8 mouse cellular contexts compared by ENCODE assay signal in genomic region chr5:8368328-8368692, GRCm38 (mm10). TPM values are rescaled to one million over a fixed set of nuclear protein-coding genes. Genes with fewer than 3 reads are reported as not detected.
A peak's percentile ranks its signal among the peaks of the same experiment; 100 is the strongest.
DNase-seq lines count a peak whose midpoint lies in the region; ATAC-seq and TF ChIP-seq lines count a peak whose summit lies in the region.

No protein-coding gene starts in this region.

- no peaks in the 10 kb centered on the region for H3K9me3 ChIP-seq in embryonic facial prominence, embryonic 10.5 days
- no peaks in the 10 kb centered on the region for H3K9me3 ChIP-seq in hindbrain, embryonic 15.5 days
- no peaks in the 10 kb centered on the region for H3K9me3 ChIP-seq in midbrain, embryonic 14.5 days (ENCODE audit: control insufficient read depth, low read length)

- no peaks in the 10 kb centered on the region; the same call in 1 of the 2 replicates for H3K4me1 ChIP-seq in kidney, adult 2 months (ENCODE audit: control insufficient read depth, insufficient read depth, low read length)
- peaks cover 19% of the 10 kb centered on the region for H3K4me1 ChIP-seq in embryonic facial prominence, embryonic 10.5 days
- peaks cover 17% of the 10 kb centered on the region for H3K4me1 ChIP-seq in hindbrain, embryonic 15.5 days (replicated peaks)
- H3K4me1 ChIP-seq in midbrain, embryonic 14.5 days (ENCODE audit: control insufficient read depth, insufficient read depth, low read length): 0 out of 2 replicates have a peak, but pooled peaks cover 5% of the 10 kb centered on the region

- no peak for TF ChIP-seq CTCF in kidney, adult 2 months (conservative IDR thresholded peaks at IDR 0.05; ENCODE audit: insufficient read depth, insufficient read length, low read depth, low read length)

- no peaks in the 10 kb centered on the region for H3K36me3 ChIP-seq in kidney, adult 2 months (ENCODE audit: control insufficient read depth, insufficient read depth, low read length)
- no peaks in the 10 kb centered on the region for H3K36me3 ChIP-seq in embryonic facial prominence, embryonic 10.5 days (replicated peaks)
- no peaks in the 10 kb centered on the region for H3K36me3 ChIP-seq in hindbrain, embryonic 15.5 days
- H3K36me3 ChIP-seq in midbrain, embryonic 14.5 days (ENCODE audit: control insufficient read depth, insufficient read depth, low read length): no peaks in the 10 kb centered on the region

- H3K4me3 ChIP-seq in kidney, adult 2 months (ENCODE audit: insufficient read depth, low read depth, low read length): peak overlapping the region; percentile 73; the same call in 1 of the 2 replicates
- peak overlapping the region; percentile 83 for H3K4me3 ChIP-seq in embryonic facial prominence, embryonic 10.5 days
- H3K4me3 ChIP-seq in hindbrain, embryonic 15.5 days: peak overlapping the region; percentile 77
- H3K4me3 ChIP-seq in midbrain, embryonic 14.5 days (replicated peaks; ENCODE audit: low read depth, low read length): peak overlapping the region; percentile 89

- peak overlapping the region; percentile 91; the same call in 1 of the 2 replicates for H3K9ac ChIP-seq in hindbrain, embryonic 15.5 days
- peak overlapping the region; percentile 84 for H3K9ac ChIP-seq in midbrain, embryonic 14.5 days (replicated peaks; ENCODE audit: low read length)

- no peak for TF ChIP-seq POLR2A in kidney, adult 2 months (IDR thresholded peaks at IDR 0.05; ENCODE audit: low read depth, low read length)

- 45% methylated on average over 7 of the region's 7 CpGs for WGBS in kidney, adult 2 months
- 41% methylated on average over 7 of the region's 7 CpGs for WGBS in embryonic facial prominence, embryonic 10.5 days
- 40% methylated on average over 7 of the region's 7 CpGs for WGBS in hindbrain, embryonic 15.5 days
- WGBS in midbrain, embryonic 14.5 days: 42% methylated on average over 7 of the region's 7 CpGs

- no peak overlapping the region for H3K27ac ChIP-seq in kidney, adult 2 months (ENCODE audit: insufficient read depth, low read depth, low read length)
- no peak overlapping the region for H3K27ac ChIP-seq in embryonic facial prominence, embryonic 10.5 days (replicated peaks)
- H3K27ac ChIP-seq in hindbrain, embryonic 15.5 days (replicated peaks): peak overlapping the region; percentile 89
- H3K27ac ChIP-seq in midbrain, embryonic 14.5 days (replicated peaks; ENCODE audit: low read depth, low read length): peak overlapping the region; percentile 90

- H3K4me2 ChIP-seq in hindbrain, embryonic 15.5 days: peak overlapping the region; percentile 67
- peak overlapping the region; percentile 59 for H3K4me2 ChIP-seq in midbrain, embryonic 14.5 days (ENCODE audit: low read length)

- H3K27me3 ChIP-seq in kidney, adult 2 months (replicated peaks; ENCODE audit: control insufficient read depth, insufficient read depth, low read length): no peaks in the 10 kb centered on the region
- peaks cover 29% of the 10 kb centered on the region for H3K27me3 ChIP-seq in embryonic facial prominence, embryonic 10.5 days (replicated peaks; ENCODE audit: low read depth, poor library complexity, severe bottlenecking)
- no peaks in the 10 kb centered on the region for H3K27me3 ChIP-seq in hindbrain, embryonic 15.5 days
- no peaks in the 10 kb centered on the region for H3K27me3 ChIP-seq in midbrain, embryonic 14.5 days (ENCODE audit: control insufficient read depth, insufficient read depth, low read length)

- DNase-seq in kidney, adult 2 months: no peak
- DNase-seq in kidney, adult 11 months: no peak
- no peak for DNase-seq in embryonic facial prominence, embryonic 10.5 days (ENCODE audit: low spot score)
- DNase-seq in midbrain, embryonic 14.5 days: no peak
- no peak for DNase-seq in Muller cell, postnatal 12 days (ENCODE audit: inconsistent ontology term)
- DNase-seq in layer of hippocampus, postnatal 14 days (ENCODE audit: low spot score in 2 of 2): no peak
- no peak for DNase-seq in spleen, postnatal 10 days (ENCODE audit: low spot score in 2 of 2)

- ATAC-seq in hindbrain, embryonic 15.5 days (ENCODE audit: low FRiP score, low read depth): no peak; the same call in none of the 2 replicates
- peak; percentile 1; the same call in 1 of the 2 replicates for ATAC-seq in midbrain, embryonic 14.5 days (ENCODE audit: low FRiP score, low TSS enrichment)

RNA-seq across cellular contexts. Expression of gene Adam22, which starts 0.3 kb away (rescaled TPM):
- polyA plus RNA-seq in kidney, adult 2 months (2012; rRNA removed): 1.3 and 1.5 TPM in 2 replicates
- polyA plus RNA-seq in embryonic facial prominence, embryonic 10.5 days (2016; fragmentation: Nextera tagmentation; extraction: Ambion mirVana): 7.3 and 8.1 TPM in 2 replicates
- polyA plus RNA-seq in hindbrain, embryonic 15.5 days (2015; fragmentation: Nextera tagmentation; extraction: Ambion mirVana): 41.9 and 45.1 TPM in 2 replicates
- polyA plus RNA-seq in midbrain, embryonic 14.5 days (2014; fragmentation: Nextera tagmentation; extraction: Ambion mirVana): 41.8 and 48.9 TPM in 2 replicates
- 100 to 1,000 TPM; 142 to 159 TPM for total RNA-seq in layer of hippocampus, postnatal 14 days (2021)

RNA-seq across cellular contexts. Expression of gene Dbf4, which starts 54.2 kb away (rescaled TPM):
- 0.72 and 1.1 TPM in 2 replicates for polyA plus RNA-seq in kidney, adult 2 months (2012; rRNA removed)
- 60.8 and 65.3 TPM in 2 replicates for polyA plus RNA-seq in embryonic facial prominence, embryonic 10.5 days (2016; fragmentation: Nextera tagmentation; extraction: Ambion mirVana)
- polyA plus RNA-seq in hindbrain, embryonic 15.5 days (2015; fragmentation: Nextera tagmentation; extraction: Ambion mirVana): 10.6 and 12.1 TPM in 2 replicates
- polyA plus RNA-seq in midbrain, embryonic 14.5 days (2014; fragmentation: Nextera tagmentation; extraction: Ambion mirVana): 13.4 and 20.8 TPM in 2 replicates
- total RNA-seq in layer of hippocampus, postnatal 14 days (2021): 1 to 10 TPM; 2.9 to 4.1 TPM

RNA-seq across cellular contexts. Expression of gene Slc25a40, which starts 54.3 kb away (rescaled TPM):
- polyA plus RNA-seq in kidney, adult 2 months (2012; rRNA removed): 2.0 and 2.2 TPM in 2 replicates
- polyA plus RNA-seq in embryonic facial prominence, embryonic 10.5 days (2016; fragmentation: Nextera tagmentation; extraction: Ambion mirVana): 9.1 and 9.5 TPM in 2 replicates
- 8.0 and 9.0 TPM in 2 replicates for polyA plus RNA-seq in hindbrain, embryonic 15.5 days (2015; fragmentation: Nextera tagmentation; extraction: Ambion mirVana)
- 7.5 and 10.6 TPM in 2 replicates for polyA plus RNA-seq in midbrain, embryonic 14.5 days (2014; fragmentation: Nextera tagmentation; extraction: Ambion mirVana)
- total RNA-seq in layer of hippocampus, postnatal 14 days (2021): 10 to 100 TPM; 12.3 to 13.0 TPM

Comparison
In these comparisons a context has a peak if more than half of its experiments do, and no peak if none do; other contexts are left out.
1. H3K27ac ChIP-seq: peak in hindbrain, embryonic 15.5 days (single experiment) and midbrain, embryonic 14.5 days (single experiment); none in kidney, adult 2 months (single experiment) and embryonic facial prominence, embryonic 10.5 days (single experiment).
2. Peak in every context shown above with its lines, with median percentiles within 50 percentile points of each other: H3K4me3 ChIP-seq.